Mouse (Mus musculus): ENCODE data around the gene Vtn. TPM values are rescaled to one million over a fixed set of nuclear protein-coding genes. Genes with fewer than 3 reads are reported as not detected.

Vtn gene
- 45.6 and 54.4 TPM in 2 replicates for polyA plus RNA-seq (2015; fragmentation: Nextera tagmentation; extraction: Ambion mirVana)

DNA sequence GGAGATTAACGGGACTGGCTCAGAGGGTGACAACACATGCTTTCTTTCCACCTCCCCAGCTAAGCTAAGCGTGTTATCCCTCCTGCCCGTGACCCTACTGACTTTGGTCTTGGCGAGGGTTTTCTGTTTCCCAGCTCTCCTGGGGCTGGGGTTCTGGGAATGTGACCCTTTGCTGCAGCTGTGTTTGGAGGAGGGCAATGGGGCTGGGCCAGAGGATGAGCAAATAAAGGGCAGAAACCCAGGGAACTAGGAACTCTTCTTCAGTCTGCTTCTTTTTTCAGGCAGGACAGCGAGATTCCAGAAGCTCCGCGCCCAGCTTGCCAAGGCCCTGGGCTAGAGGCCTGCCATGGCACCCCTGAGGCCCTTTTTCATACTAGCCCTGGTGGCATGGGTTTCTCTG lies at the start of gene Vtn:
TSS of gene Vtn (plus strand) at position 88 of the 400 bp plus-strand sequence.
- H3K36me3 ChIP-seq (ENCODE audit: control insufficient read depth, insufficient read depth, low read length): no peaks in the 10 kb centered on the region
- ATAC-seq (ENCODE audit: insufficient read depth, low FRiP score): no peak
- H3K4me3 ChIP-seq (replicated peaks; ENCODE audit: low read length): peak within 1 kb of the TSS; percentile 54
- 0 out of 2 replicates have a peak within 1 kb of the TSS, but pooled peaks have one; percentile 47 for H3K27ac ChIP-seq (ENCODE audit: low read length)
- peak within 1 kb of the TSS; percentile 91 for H3K4me2 ChIP-seq (ENCODE audit: low read depth, low read length)
- H3K27me3 ChIP-seq (ENCODE audit: control insufficient read depth, insufficient read depth, low read length): peaks cover 38% of the 10 kb centered on the region
- 46% methylated on average over 7 of the region's 7 CpGs for WGBS
- H3K9ac ChIP-seq (ENCODE audit: low read length): peak within 1 kb of the TSS; percentile 65
- H3K9me3 ChIP-seq (replicated peaks; ENCODE audit: control insufficient read depth, low read length): no peaks in the 10 kb centered on the region
- peaks cover 6% of the 10 kb centered on the region for H3K4me1 ChIP-seq (ENCODE audit: control insufficient read depth, insufficient read depth, low read length)

DNA sequence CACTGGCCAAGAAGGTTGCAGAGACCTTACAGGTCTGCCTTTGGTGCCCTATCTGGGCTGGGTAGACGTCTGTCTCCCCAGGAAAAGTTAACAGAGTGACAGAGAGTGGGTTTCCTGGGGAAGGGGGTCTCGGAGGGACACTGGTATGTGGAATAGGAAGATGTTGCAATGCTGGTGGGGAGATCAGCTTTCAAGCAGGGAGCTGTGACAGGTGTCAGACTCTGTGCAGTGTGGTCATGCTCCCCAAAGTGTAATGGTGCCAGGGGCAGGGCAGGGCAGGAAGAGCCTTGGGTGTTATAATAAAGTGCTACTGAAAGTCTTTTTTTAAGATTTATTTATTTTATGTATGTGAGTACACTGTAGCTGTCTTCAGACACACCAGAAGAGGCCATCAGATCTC lies 48.6 kb upstream of the Vtn start:
- Histone ChIP-seq H3K9me3 (replicated peaks; ENCODE audit: control insufficient read depth, low read length) (no peaks in the 10 kb centered on the region), H3K36me3 (ENCODE audit: control insufficient read depth, insufficient read depth, low read length) (no peaks in the 10 kb centered on the region), H3K4me1 (ENCODE audit: control insufficient read depth, insufficient read depth, low read length) (no peaks in the 10 kb centered on the region), H3K9ac (ENCODE audit: low read length) (no peak overlapping the region), H3K27me3 (ENCODE audit: control insufficient read depth, insufficient read depth, low read length) (no peaks in the 10 kb centered on the region), H3K4me3 (replicated peaks; ENCODE audit: low read length) (no peak overlapping the region), H3K27ac (ENCODE audit: low read length) (no peak overlapping the region), H3K4me2 (ENCODE audit: low read depth, low read length) (no peak overlapping the region)
- 47% methylated on average over 2 of the region's 2 CpGs for WGBS
- no peak for ATAC-seq (ENCODE audit: insufficient read depth, low FRiP score)

DNA sequence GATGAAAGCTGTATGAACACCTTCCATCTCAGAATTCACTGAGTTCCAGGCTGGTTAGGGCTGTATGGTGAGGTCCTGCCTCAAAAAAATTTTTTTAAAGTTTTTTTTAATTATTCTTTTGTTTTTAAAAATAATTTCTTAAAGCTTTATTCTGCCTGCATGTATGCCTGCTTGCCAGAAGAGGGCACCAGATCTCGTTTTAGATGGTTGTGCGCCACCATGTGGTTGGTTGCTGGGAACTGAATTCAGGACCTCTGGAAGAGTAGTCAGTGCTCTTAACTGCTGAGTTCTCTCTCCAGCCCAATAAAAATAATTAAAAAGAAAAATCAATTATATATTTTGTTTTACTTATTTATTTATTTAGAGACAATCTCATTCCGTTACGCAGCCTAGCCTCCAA lies 45.2 kb upstream of the Vtn start:
- no peaks in the 10 kb centered on the region for H3K36me3 ChIP-seq (ENCODE audit: control insufficient read depth, insufficient read depth, low read length)
- WGBS: 10% methylated on average over 4 of the region's 4 CpGs
- no peaks in the 10 kb centered on the region for H3K4me1 ChIP-seq (ENCODE audit: control insufficient read depth, insufficient read depth, low read length)
- no peak overlapping the region for H3K4me2 ChIP-seq (ENCODE audit: low read depth, low read length)
- H3K4me3 ChIP-seq (replicated peaks; ENCODE audit: low read length): no peak overlapping the region
- H3K9me3 ChIP-seq (replicated peaks; ENCODE audit: control insufficient read depth, low read length): no peaks in the 10 kb centered on the region
- no peaks in the 10 kb centered on the region for H3K27me3 ChIP-seq (ENCODE audit: control insufficient read depth, insufficient read depth, low read length)
- no peak overlapping the region for H3K9ac ChIP-seq (ENCODE audit: low read length)
- no peak overlapping the region for H3K27ac ChIP-seq (ENCODE audit: low read length)
- no peak for ATAC-seq (ENCODE audit: insufficient read depth, low FRiP score)

DNA sequence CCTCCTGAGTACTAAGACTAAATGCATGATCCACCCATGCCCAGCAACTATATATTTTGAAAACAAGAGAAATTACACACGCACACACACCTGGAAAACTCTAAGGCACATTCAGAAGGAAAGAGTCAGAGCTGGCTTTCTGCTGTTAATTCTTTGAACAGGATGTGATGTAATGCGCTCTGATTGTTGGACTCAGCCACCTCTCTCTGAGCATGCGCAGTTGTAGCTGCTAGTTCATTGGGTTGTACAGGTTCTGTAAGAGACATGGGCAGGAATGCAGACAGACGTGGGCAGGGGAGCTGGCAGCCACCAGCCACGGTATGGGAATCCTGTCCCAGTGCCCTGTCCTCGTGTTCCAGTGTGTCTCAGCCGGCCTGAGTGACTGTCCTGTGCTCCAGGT lies 44.6 kb upstream of the Vtn start:
- Histone ChIP-seq H3K27ac (ENCODE audit: low read length) (no peak overlapping the region), H3K4me3 (replicated peaks; ENCODE audit: low read length) (no peak overlapping the region), H3K36me3 (ENCODE audit: control insufficient read depth, insufficient read depth, low read length) (no peaks in the 10 kb centered on the region), H3K27me3 (ENCODE audit: control insufficient read depth, insufficient read depth, low read length) (no peaks in the 10 kb centered on the region), H3K4me2 (ENCODE audit: low read depth, low read length) (no peak overlapping the region), H3K9ac (ENCODE audit: low read length) (no peak overlapping the region), H3K9me3 (replicated peaks; ENCODE audit: control insufficient read depth, low read length) (no peaks in the 10 kb centered on the region), H3K4me1 (ENCODE audit: control insufficient read depth, insufficient read depth, low read length) (no peaks in the 10 kb centered on the region)
- 70% methylated on average over 7 of the region's 7 CpGs for WGBS
- ATAC-seq (ENCODE audit: insufficient read depth, low FRiP score): no peak

DNA sequence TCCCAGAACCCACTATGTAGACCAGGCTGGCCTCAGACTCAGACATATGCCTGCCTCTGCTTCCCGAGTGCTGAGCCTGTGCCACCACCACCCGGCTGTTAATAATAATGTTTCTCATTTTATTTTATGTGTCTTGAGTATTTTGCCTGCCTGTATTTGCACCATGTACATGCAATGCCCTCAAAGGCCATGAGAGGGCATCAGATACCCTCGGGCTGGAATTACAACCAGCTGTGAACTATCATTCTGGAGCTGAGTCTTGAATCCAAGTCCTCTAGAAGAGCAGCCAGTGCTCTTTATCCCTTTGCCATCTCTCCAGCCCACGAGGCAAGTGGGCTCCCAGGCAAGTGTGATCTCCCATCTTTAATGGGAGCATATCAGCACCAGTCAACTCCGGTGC lies 43.6 kb upstream of the Vtn start:
- ATAC-seq (ENCODE audit: insufficient read depth, low FRiP score): no peak
- no peaks in the 10 kb centered on the region for H3K9me3 ChIP-seq (replicated peaks; ENCODE audit: control insufficient read depth, low read length)
- H3K4me1 ChIP-seq (ENCODE audit: control insufficient read depth, insufficient read depth, low read length): no peaks in the 10 kb centered on the region
- H3K4me2 ChIP-seq (ENCODE audit: low read depth, low read length): no peak overlapping the region
- no peak overlapping the region for H3K4me3 ChIP-seq (replicated peaks; ENCODE audit: low read length)
- H3K27ac ChIP-seq (ENCODE audit: low read length): no peak overlapping the region
- WGBS: 27% methylated on average over 5 of the region's 5 CpGs
- H3K9ac ChIP-seq (ENCODE audit: low read length): no peak overlapping the region
- H3K27me3 ChIP-seq (ENCODE audit: control insufficient read depth, insufficient read depth, low read length): no peaks in the 10 kb centered on the region
- no peaks in the 10 kb centered on the region for H3K36me3 ChIP-seq (ENCODE audit: control insufficient read depth, insufficient read depth, low read length)

DNA sequence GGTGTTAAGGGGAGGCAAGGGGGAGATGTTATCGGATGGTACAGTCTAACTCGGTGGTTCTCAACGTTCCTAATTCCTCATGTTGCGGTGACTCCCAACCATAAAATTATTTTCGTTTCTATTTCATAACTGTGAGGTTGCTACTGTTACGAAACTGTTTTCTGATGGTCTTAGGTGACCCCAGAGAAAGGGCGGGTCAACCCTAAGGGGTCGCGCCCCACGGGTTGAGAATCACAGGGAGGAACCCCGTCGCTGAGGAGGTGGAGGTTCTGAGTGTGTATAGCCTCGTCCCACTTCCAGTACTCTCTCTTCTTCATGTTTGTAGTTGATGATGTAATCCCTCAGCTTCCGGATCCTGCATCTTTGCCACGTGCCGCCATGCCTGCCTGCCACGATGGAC lies 40.2 kb upstream of the Vtn start:
- no peak overlapping the region for H3K4me3 ChIP-seq (replicated peaks; ENCODE audit: low read length)
- no peak overlapping the region for H3K9ac ChIP-seq (ENCODE audit: low read length)
- no peak for ATAC-seq (ENCODE audit: insufficient read depth, low FRiP score)
- no peaks in the 10 kb centered on the region for H3K9me3 ChIP-seq (replicated peaks; ENCODE audit: control insufficient read depth, low read length)
- no peak overlapping the region for H3K4me2 ChIP-seq (ENCODE audit: low read depth, low read length)
- H3K4me1 ChIP-seq (ENCODE audit: control insufficient read depth, insufficient read depth, low read length): peaks cover 1% of the 10 kb centered on the region; the same call in 1 of the 2 replicates
- H3K27ac ChIP-seq (ENCODE audit: low read length): no peak overlapping the region
- H3K27me3 ChIP-seq (ENCODE audit: control insufficient read depth, insufficient read depth, low read length): no peaks in the 10 kb centered on the region
- 86% methylated on average over 17 of the region's 17 CpGs for WGBS
- H3K36me3 ChIP-seq (ENCODE audit: control insufficient read depth, insufficient read depth, low read length): no peaks in the 10 kb centered on the region

DNA sequence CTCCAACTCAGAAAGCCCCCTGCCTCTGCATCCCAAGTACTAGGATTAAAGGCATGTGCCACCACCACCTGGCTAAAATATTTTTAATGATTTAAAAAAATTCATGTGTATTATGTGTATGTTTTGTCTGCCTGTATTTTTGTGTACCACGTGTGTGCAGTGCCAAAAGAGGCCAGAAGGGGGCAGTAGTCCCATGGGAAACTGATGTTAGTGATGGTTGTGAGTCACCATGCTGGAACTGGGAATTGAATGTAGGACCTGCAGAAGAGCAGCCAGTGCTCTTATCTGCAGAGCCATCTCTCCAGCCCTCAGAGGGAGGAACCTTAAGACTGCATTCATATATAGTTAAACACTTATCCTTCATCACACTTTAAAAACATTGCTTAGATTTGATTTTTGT lies 37.0 kb upstream of the Vtn start:
- no peaks in the 10 kb centered on the region for H3K9me3 ChIP-seq (replicated peaks; ENCODE audit: control insufficient read depth, low read length)
- H3K9ac ChIP-seq (ENCODE audit: low read length): no peak overlapping the region
- H3K27me3 ChIP-seq (ENCODE audit: control insufficient read depth, insufficient read depth, low read length): no peaks in the 10 kb centered on the region
- 70% methylated on average over 1 of the region's 1 CpGs for WGBS
- no peak overlapping the region for H3K27ac ChIP-seq (ENCODE audit: low read length)
- H3K4me1 ChIP-seq (ENCODE audit: control insufficient read depth, insufficient read depth, low read length): peaks cover 17% of the 10 kb centered on the region
- no peak overlapping the region for H3K4me2 ChIP-seq (ENCODE audit: low read depth, low read length)
- no peaks in the 10 kb centered on the region for H3K36me3 ChIP-seq (ENCODE audit: control insufficient read depth, insufficient read depth, low read length)
- no peak for ATAC-seq (ENCODE audit: insufficient read depth, low FRiP score)
- H3K4me3 ChIP-seq (replicated peaks; ENCODE audit: low read length): no peak overlapping the region

DNA sequence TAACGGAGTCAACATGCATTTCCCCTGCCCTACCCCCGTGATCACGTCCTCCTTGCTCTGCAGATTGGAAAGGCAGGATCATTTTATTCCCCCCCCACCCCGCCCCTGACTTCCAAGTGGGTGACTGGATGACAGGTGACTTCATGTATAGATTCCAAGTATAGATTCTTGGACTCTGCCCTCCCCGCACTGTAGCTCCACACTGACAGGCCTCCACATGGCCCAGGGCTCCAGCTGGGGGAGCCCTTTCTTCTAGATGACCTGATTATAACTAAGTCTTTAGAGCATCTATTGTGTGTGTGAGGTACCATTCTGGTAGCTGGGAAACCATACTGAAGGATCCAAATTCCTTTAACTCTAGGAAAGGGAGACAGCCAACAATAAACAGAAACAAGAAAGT lies 36.2 kb upstream of the Vtn start:
- H3K9me3 ChIP-seq (replicated peaks; ENCODE audit: control insufficient read depth, low read length): no peaks in the 10 kb centered on the region
- H3K27ac ChIP-seq (ENCODE audit: low read length): no peak overlapping the region
- WGBS: 70% methylated on average over 5 of the region's 5 CpGs
- H3K4me3 ChIP-seq (replicated peaks; ENCODE audit: low read length): no peak overlapping the region
- H3K27me3 ChIP-seq (ENCODE audit: control insufficient read depth, insufficient read depth, low read length): no peaks in the 10 kb centered on the region
- H3K9ac ChIP-seq (ENCODE audit: low read length): no peak overlapping the region
- no peak overlapping the region for H3K4me2 ChIP-seq (ENCODE audit: low read depth, low read length)
- no peak for ATAC-seq (ENCODE audit: insufficient read depth, low FRiP score)
- H3K4me1 ChIP-seq (ENCODE audit: control insufficient read depth, insufficient read depth, low read length): peaks cover 18% of the 10 kb centered on the region
- H3K36me3 ChIP-seq (ENCODE audit: control insufficient read depth, insufficient read depth, low read length): no peaks in the 10 kb centered on the region

DNA sequence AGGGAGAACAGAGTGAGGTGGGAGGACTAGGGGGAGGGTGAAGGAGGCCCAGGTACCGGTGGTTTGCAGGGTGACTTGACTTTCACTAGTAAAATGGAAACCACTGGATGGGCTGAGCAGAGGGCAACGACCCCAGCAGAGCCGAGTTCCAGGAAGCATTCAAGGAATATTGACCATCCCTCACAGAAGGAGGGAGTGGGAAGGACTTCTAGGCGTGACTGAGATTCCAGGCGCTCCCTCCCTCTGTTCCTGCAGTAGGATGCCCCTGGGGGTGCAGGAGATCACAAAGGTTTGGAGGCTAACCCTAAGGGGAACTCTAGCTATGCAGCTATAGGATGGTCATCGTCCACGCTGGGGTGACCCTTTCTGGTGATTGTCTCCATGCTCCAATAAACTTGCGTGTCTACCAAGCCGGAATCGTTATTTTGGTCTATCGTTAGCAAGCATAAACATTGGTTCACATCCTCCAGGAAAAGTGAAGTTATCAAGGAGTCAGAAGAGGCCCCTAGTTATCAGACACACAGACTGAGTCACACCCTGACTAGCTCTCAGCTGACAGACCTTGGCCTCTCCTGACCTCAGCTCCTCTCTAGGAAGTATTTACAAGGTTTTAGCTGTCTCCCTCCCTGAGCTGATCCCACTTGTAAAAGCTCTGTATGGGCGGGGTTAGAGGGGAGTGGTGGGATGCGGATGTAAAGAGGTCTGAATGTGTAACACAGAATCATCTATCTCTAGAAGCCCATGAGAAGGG lies 35.4 kb upstream of the Vtn start:
- ATAC-seq (ENCODE audit: insufficient read depth, low FRiP score): no peak
- H3K36me3 ChIP-seq (ENCODE audit: control insufficient read depth, insufficient read depth, low read length): no peaks in the 10 kb centered on the region
- peaks cover 18% of the 10 kb centered on the region for H3K4me1 ChIP-seq (ENCODE audit: control insufficient read depth, insufficient read depth, low read length)
- H3K27ac ChIP-seq (ENCODE audit: low read length): no peak overlapping the region
- H3K4me2 ChIP-seq (ENCODE audit: low read depth, low read length): no peak overlapping the region
- 50% methylated on average over 13 of the region's 13 CpGs for WGBS
- no peaks in the 10 kb centered on the region for H3K27me3 ChIP-seq (ENCODE audit: control insufficient read depth, insufficient read depth, low read length)
- no peak overlapping the region for H3K9ac ChIP-seq (ENCODE audit: low read length)
- no peak overlapping the region for H3K4me3 ChIP-seq (replicated peaks; ENCODE audit: low read length)
- H3K9me3 ChIP-seq (replicated peaks; ENCODE audit: control insufficient read depth, low read length): no peaks in the 10 kb centered on the region

Data from stomach, embryonic 16.5 days (tissue).